Comparison of ENCODE assay signal across 26 mouse cellular contexts in genomic region chr1:93699159-93699558, GRCm38 (mm10). TPM values are rescaled to one million over a fixed set of nuclear protein-coding genes. Genes with fewer than 3 reads are reported as not detected.
A peak's percentile ranks its signal among the peaks of the same experiment; 100 is the strongest.
DNase-seq lines count a peak whose midpoint lies in the region; ATAC-seq lines count a peak whose summit lies in the region.
"Had no signal": no experiment of that assay in that cellular context is flagged by ENCODE, and none has a peak within 500 bp of the region (broad histone marks: within the 10 kb centered on the region; RNA-seq: fewer than 3 reads in every experiment).

No protein-coding gene starts in this region.

- no peak overlapping the region for H3K4me3 ChIP-seq in intestine, embryonic 16.5 days (ENCODE audit: low read length)
- H3K4me3 ChIP-seq: gastrocnemius, adult 2 months; limb, embryonic 13.5 days; liver, embryonic 12.5 days; midbrain, embryonic 10.5 days; neural tube, embryonic 15.5 days had no signal

- DNase-seq in frontal cortex, postnatal 25 days (ENCODE audit: low spot score in 2 of 2), result no peak
- DNase-seq in left cerebral cortex, adult 18-20 months (ENCODE audit: low spot score in 2 of 2), result peak; percentile 73 to 80
- DNase-seq in left cerebral cortex, postnatal 4 days, result no peak
- peak; percentile 62 to 94 for DNase-seq in left cerebral cortex, postnatal 25 days (ENCODE audit: low spot score in 2 of 2)
- DNase-seq in right cerebral cortex, postnatal 36 days (ENCODE audit: low spot score in 2 of 2), result peak; percentile 69 to 82
- DNase-seq in kidney, adult 8-10 months, result no peak
- DNase-seq: adrenal gland, postnatal 14 days; cerebellum, adult 8-10 months; gastrocnemius, adult 2 months; heart, postnatal 36 days; kidney, adult 9 months; kidney, postnatal 14 days; lung, adult 18-20 months; lung, postnatal 10 days; thymus, postnatal 14 days had no signal

- H3K27me3 ChIP-seq in intestine, embryonic 16.5 days (replicated peaks; ENCODE audit: control insufficient read depth, insufficient read depth, low read length), result no peaks in the 10 kb centered on the region
- H3K27me3 ChIP-seq: limb, embryonic 13.5 days; liver, embryonic 12.5 days; neural tube, embryonic 15.5 days had no signal

- intact Hi-C loops in left cerebral cortex, postnatal 4 days (cut with DNase I), result no loop called here
- intact Hi-C loops in left cerebral cortex, postnatal 25 days (cut with DNase I), result no loop called here

- no peak overlapping the region for H3K4me2 ChIP-seq in intestine, embryonic 16.5 days (ENCODE audit: low read depth, low read length)
- H3K4me2 ChIP-seq: hindbrain, embryonic 14.5 days; limb, embryonic 13.5 days; liver, embryonic 12.5 days; neural tube, embryonic 15.5 days had no signal

- 86% methylated on average over 4 of the region's 4 CpGs for WGBS in intestine, embryonic 16.5 days

- no peaks in the 10 kb centered on the region for H3K36me3 ChIP-seq in intestine, embryonic 16.5 days (ENCODE audit: control insufficient read depth, insufficient read depth, low read length)

- H3K4me1 ChIP-seq in intestine, embryonic 16.5 days (ENCODE audit: control insufficient read depth, insufficient read depth, low read length), result no peaks in the 10 kb centered on the region
- H3K4me1 ChIP-seq: liver, embryonic 12.5 days; midbrain, embryonic 10.5 days; neural tube, embryonic 15.5 days had no signal

- H3K9me3 ChIP-seq in intestine, embryonic 16.5 days (ENCODE audit: control insufficient read depth, low read length), result no peaks in the 10 kb centered on the region
- H3K9me3 ChIP-seq: limb, embryonic 13.5 days; liver, embryonic 12.5 days; midbrain, embryonic 10.5 days; neural tube, embryonic 15.5 days had no signal

- peak; percentile 88 for ATAC-seq in frontal cortex, adult (ENCODE audit: low TSS enrichment)
- ATAC-seq in intestine, embryonic 16.5 days, result no peak
- ATAC-seq: activated CD4-positive, CD25-positive, alpha-beta regulatory T cell, adult 4 months; forebrain, embryonic 14.5 days; inflammation-experienced regulatory T-cells, adult 6 months; liver, embryonic 12.5 days had no signal

- no peak overlapping the region for H3K27ac ChIP-seq in intestine, embryonic 16.5 days (ENCODE audit: low read length)
- H3K27ac ChIP-seq: gastrocnemius, adult 2 months; hindbrain, embryonic 14.5 days; limb, embryonic 13.5 days; liver, embryonic 12.5 days; midbrain, embryonic 10.5 days; neural tube, embryonic 15.5 days; stomach, postnatal 0 days had no signal

- H3K9ac ChIP-seq in intestine, embryonic 16.5 days (ENCODE audit: low read depth, low read length), result no peak overlapping the region
- H3K9ac ChIP-seq: hindbrain, embryonic 14.5 days; limb, embryonic 13.5 days; liver, embryonic 12.5 days; neural tube, embryonic 15.5 days had no signal

RNA-seq across cellular contexts. Expression of gene Bok, which starts 13.7 kb away (rescaled TPM):
- 10 to 100 TPM; 32.2 to 42.8 TPM for total RNA-seq in left cerebral cortex, adult 18-20 months (2021)
- total RNA-seq in left cerebral cortex, postnatal 4 days (2021), result 10 to 100 TPM; 45.0 to 48.7 TPM
- total RNA-seq in left cerebral cortex, postnatal 25 days (2021), result 10 to 100 TPM; 23.6 to 27.5 TPM
- polyA plus RNA-seq in intestine, embryonic 16.5 days (2015; fragmentation: Nextera tagmentation; extraction: Ambion mirVana), result 44.7 and 53.0 TPM in 2 replicates
- polyA plus RNA-seq: activated CD4-positive, CD25-positive, alpha-beta regulatory T cell, adult 4 months; inflammation-experienced regulatory T-cells, adult 6 months had no signal

RNA-seq across cellular contexts. Expression of gene Stk25, which starts 40.7 kb away (rescaled TPM):
- 100 to 1,000 TPM; 382 to 398 TPM for total RNA-seq in left cerebral cortex, adult 18-20 months (2021)
- 100 to 1,000 TPM; 352 to 377 TPM for total RNA-seq in left cerebral cortex, postnatal 4 days (2021)
- 100 to 1,000 TPM; 376 to 384 TPM for total RNA-seq in left cerebral cortex, postnatal 25 days (2021)
- 164 and 171 TPM in 2 replicates for polyA plus RNA-seq in intestine, embryonic 16.5 days (2015; fragmentation: Nextera tagmentation; extraction: Ambion mirVana)

RNA-seq across cellular contexts. Expression of gene Atg4b, which starts 52.1 kb away (rescaled TPM):
- total RNA-seq in left cerebral cortex, adult 18-20 months (2021), result 10 to 100 TPM; 79.0 to 85.3 TPM
- total RNA-seq in left cerebral cortex, postnatal 4 days (2021), result 10 to 100 TPM; 85.1 to 89.7 TPM
- total RNA-seq in left cerebral cortex, postnatal 25 days (2021), result 10 to 100 TPM; 73.6 to 79.9 TPM
- polyA plus RNA-seq in intestine, embryonic 16.5 days (2015; fragmentation: Nextera tagmentation; extraction: Ambion mirVana), result 64.9 and 69.1 TPM in 2 replicates

RNA-seq across cellular contexts. Expression of gene Thap4, which starts 55.5 kb away (rescaled TPM):
- total RNA-seq in left cerebral cortex, adult 18-20 months (2021), result 10 to 100 TPM; 43.5 to 44.2 TPM
- 10 to 100 TPM; 38.1 to 40.2 TPM for total RNA-seq in left cerebral cortex, postnatal 4 days (2021)
- total RNA-seq in left cerebral cortex, postnatal 25 days (2021), result 10 to 100 TPM; 39.6 TPM
- polyA plus RNA-seq in intestine, embryonic 16.5 days (2015; fragmentation: Nextera tagmentation; extraction: Ambion mirVana), result 85.9 and 88.1 TPM in 2 replicates

Comparison
In these comparisons a context has a peak if more than half of its experiments do, and no peak if none do; other contexts are left out.
1. DNase-seq: peak in left cerebral cortex, adult 18-20 months (2 of 2), left cerebral cortex, postnatal 25 days (2 of 2) and right cerebral cortex, postnatal 36 days (2 of 2); none in frontal cortex, postnatal 25 days (0 of 2), left cerebral cortex, postnatal 4 days (single experiment) and kidney, adult 8-10 months (0 of 2).